Mouse (Mus musculus) liver, embryonic 14.5 days (tissue): ENCODE results near the gene Olfr92.

Experiments used
- CTCF ChIP-seq: IDR thresholded peaks from 2 replicates; pipeline ENCODE4 v1.5.1; 2016; ENCODE audit warnings: antibody characterized with exemption, low read depth, control low read depth
- EP300 ChIP-seq: IDR thresholded peaks from 2 replicates; pipeline ENCODE4 v1.6.1; 2016; ENCODE audit warnings: antibody characterized with exemption, low read depth

DNA sequence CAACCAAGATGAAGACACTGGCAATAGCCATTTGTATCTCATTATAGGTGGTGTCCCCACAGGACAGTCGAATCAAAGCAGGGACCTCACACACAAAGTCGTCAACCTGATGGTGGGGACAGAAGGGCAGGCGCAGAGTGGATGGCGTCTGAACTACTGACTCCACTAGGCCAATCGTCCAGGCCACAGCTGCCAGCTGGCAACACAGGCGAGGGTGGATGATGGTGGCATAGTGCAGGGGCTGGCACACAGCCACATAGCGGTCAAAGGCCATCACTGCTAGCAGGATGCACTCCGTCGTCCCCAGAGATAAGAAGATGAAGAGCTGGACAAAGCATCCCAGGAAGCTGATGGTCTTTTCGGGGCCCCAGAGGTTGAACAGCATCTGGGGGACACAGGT lies 34.3 kb downstream of the Olfr92 start:
- no peak for TF ChIP-seq CTCF
- TF ChIP-seq EP300, result no peak
